Mouse (Mus musculus) MEL (cell line): ENCODE measurements around the gene Neu1. TPM values are rescaled to one million over a fixed set of nuclear protein-coding genes. Genes with fewer than 3 reads are reported as not detected.
A peak's percentile ranks its signal among the peaks of the same experiment; 100 is the strongest.
"Not testable (repeated sequence)": the region's sequence is repeated elsewhere in the genome, so short reads cannot be mapped to it uniquely, and the experiment has no call there.

ENCODE experiments used
- DNase-seq: peaks from one replicate; pipeline ENCODE4 v3.0.0; 2011; ENCODE audit warnings: low read depth, low spot score
- H3K27ac ChIP-seq: 2 replicates; pipeline ENCODE4 v1.5.1; 2012; ENCODE audit warnings: low read depth, mild to moderate bottlenecking, control low read depth, low read length, moderate library complexity; ENCODE audit not compliant: control insufficient read depth
- H3K27me3 ChIP-seq, 2 experiments: fragments of 150-350 bp in 1 of 2; sonication (generic) in 1 of 2; 2 replicates each; pipeline ENCODE4 v1.6.1; 2012; ENCODE audit warnings: low read length in 2 of 2, mild to moderate bottlenecking in 2 of 2, improper control_type of control experiment in 1 of 2, moderate library complexity in 1 of 2; ENCODE audit not compliant: insufficient read depth in 2 of 2, control insufficient read depth in 1 of 2
- H3K36me3 ChIP-seq, 2 experiments: 2 replicates each; pipeline ENCODE4 v1.6.1; 2012 to 2014; ENCODE audit warnings: low read length in 2 of 2, improper control_type of control experiment in 1 of 2, inconsistent platforms in 1 of 2, mild to moderate bottlenecking in 1 of 2; ENCODE audit not compliant: insufficient read depth in 2 of 2, control insufficient read depth in 1 of 2
- H3K4me1 ChIP-seq, 2 experiments: fragments of 150-350 bp in 1 of 2; sonication (generic) in 1 of 2; 2 replicates each; pipeline ENCODE4 v1.6.1; 2012; ENCODE audit warnings: low read length in 2 of 2, improper control_type of control experiment in 1 of 2, mild to moderate bottlenecking in 1 of 2; ENCODE audit not compliant: insufficient read depth in 2 of 2, control insufficient read depth in 1 of 2
- H3K4me3 ChIP-seq, 2 experiments: fragments of 150-350 bp in 1 of 2; sonication (generic) in 1 of 2; 2 replicates each; pipeline ENCODE4 v1.5.1; 2012; ENCODE audit warnings: low read depth in 2 of 2, low read length in 2 of 2, mild to moderate bottlenecking in 2 of 2, moderate library complexity in 2 of 2, control low read depth in 1 of 2, improper control_type of control experiment in 1 of 2; ENCODE audit not compliant: control insufficient read depth in 1 of 2, insufficient read depth in 1 of 2
- H3K79me2 ChIP-seq: 2 replicates; pipeline ENCODE4 v1.6.1; 2012; ENCODE audit warnings: mild to moderate bottlenecking, low read length, moderate library complexity; ENCODE audit not compliant: control insufficient read depth, poor library complexity, insufficient read depth
- H3K9ac ChIP-seq: 2 replicates; pipeline ENCODE4 v1.6.1; 2012; ENCODE audit warnings: low read depth, mild to moderate bottlenecking, control low read depth, low read length, moderate library complexity; ENCODE audit not compliant: control insufficient read depth, poor library complexity, severe bottlenecking
- H3K9me3 ChIP-seq: fragments of 150-350 bp; sonication (generic); replicated peaks from 2 replicates; pipeline ENCODE4 v1.6.1; 2012; ENCODE audit warnings: mild to moderate bottlenecking, low read length, improper control_type of control experiment, moderate library complexity; ENCODE audit not compliant: insufficient read depth
- ELF1 ChIP-seq: IDR thresholded peaks from 2 replicates; pipeline ENCODE4 v1.6.1; 2014; ENCODE audit warnings: low read depth, mild to moderate bottlenecking, inconsistent platforms, low read length, improper control_type of control experiment, moderate library complexity
- ETS1 ChIP-seq: IDR thresholded peaks from 2 replicates; pipeline ENCODE4 v1.6.1; 2012; ENCODE audit warnings: low read depth, mild to moderate bottlenecking, inconsistent platforms, low read length, improper control_type of control experiment, moderate library complexity
- HCFC1 ChIP-seq: IDR thresholded peaks from 2 replicates; pipeline ENCODE4 v1.6.1; 2012; ENCODE audit warnings: low read depth, mild to moderate bottlenecking, inconsistent platforms, low read length, improper control_type of control experiment, moderate library complexity
- MAFK ChIP-seq: IDR thresholded peaks from 2 replicates; pipeline ENCODE4 v1.6.1; 2011; ENCODE audit warnings: low read depth, mild to moderate bottlenecking, low read length, improper control_type of control experiment, borderline replicate concordance
- MAZ ChIP-seq: IDR thresholded peaks from 2 replicates; pipeline ENCODE4 v1.6.1; 2012; ENCODE audit warnings: low read depth, mild to moderate bottlenecking, inconsistent platforms, low read length, improper control_type of control experiment
- MXI1 ChIP-seq: IDR thresholded peaks from 2 replicates; pipeline ENCODE4 v1.6.1; 2011; ENCODE audit warnings: mild to moderate bottlenecking, low read depth, low read length, improper control_type of control experiment
- MYC ChIP-seq: IDR thresholded peaks from 2 replicates; pipeline ENCODE4 v1.6.1; 2011; ENCODE audit warnings: low read depth, mild to moderate bottlenecking, low read length, improper control_type of control experiment, moderate library complexity
- RAD21 ChIP-seq: IDR thresholded peaks from 2 replicates; pipeline ENCODE4 v1.6.1; 2011; ENCODE audit warnings: mild to moderate bottlenecking, low read depth, low read length, improper control_type of control experiment
- SIN3A ChIP-seq: IDR thresholded peaks from 2 replicates; pipeline ENCODE4 v1.6.1; 2012; ENCODE audit warnings: low read length, improper control_type of control experiment, inconsistent platforms
- SMC3 ChIP-seq: IDR thresholded peaks from 2 replicates; pipeline ENCODE4 v1.6.1; 2011; ENCODE audit warnings: low read depth, low read length, improper control_type of control experiment
- TBP ChIP-seq: IDR thresholded peaks from 2 replicates; pipeline ENCODE4 v1.8.0; 2011; ENCODE audit warnings: low read depth, low read length, improper control_type of control experiment
- TCF12 ChIP-seq: IDR thresholded peaks from 2 replicates; pipeline ENCODE4 v1.6.1; 2014; ENCODE audit warnings: low read depth, mild to moderate bottlenecking, inconsistent platforms, low read length, improper control_type of control experiment, moderate library complexity
- USF1 ChIP-seq: IDR thresholded peaks from 2 replicates; pipeline ENCODE4 v1.6.1; 2014; ENCODE audit warnings: low read depth, mild to moderate bottlenecking, inconsistent platforms, low read length, improper control_type of control experiment, moderate library complexity
- ZNF384 ChIP-seq: IDR thresholded peaks from 2 replicates; pipeline ENCODE4 v1.6.1; 2012; ENCODE audit warnings: low read depth, mild to moderate bottlenecking, inconsistent platforms, low read length, improper control_type of control experiment
- polyA plus RNA-seq, 2 experiments: library from polyadenylated mRNA; stranded (reverse) in 1 of 2; unstranded in 1 of 2; fragments of >175 nt in 1 of 2; fragments of >200 nt in 1 of 2; gene quantifications; 2 replicates each; pipeline versions ENCODE4 v1.2.1 to v1.2.4; 2012; ENCODE audit warnings: low replicate concordance in 2 of 2, low read depth in 1 of 2; ENCODE audit not compliant: insufficient read length in 2 of 2, insufficient read depth in 1 of 2, missing spikeins in 1 of 2
- total RNA-seq: library from RNA; depleted of rRNA; stranded (reverse); fragments of 300-350 nt; gene quantifications from 2 replicates; pipeline ENCODE4 v1.2.3, GENCODE M21; 2012

The Neu1 gene
- total and polyA plus RNA-seq, 3 experiments = 6.5 to 7.9 TPM; not detected in 1

- Histone ChIP-seq H3K27ac (peak overlapping the region; percentile 83), H3K36me3 (peaks cover 2 to 15% of the 10 kb centered on the region in 2 experiments; a peak in 3 of 4 replicates), H3K27me3 (no peaks in the 10 kb centered on the region), H3K4me1 (peaks cover 0 to 18% of the 10 kb centered on the region in 2 experiments; a peak in 3 of 4 replicates), H3K9me3 (no peaks in the 10 kb centered on the region), H3K9ac (peak overlapping the region; percentile 86), H3K79me2 (peaks cover 30% of the 10 kb centered on the region), H3K4me3 (peak overlapping the region; percentile 75 to 88)
- no peak for DNase-seq
- peak; percentile 93 for TF ChIP-seq ZNF384
- peak; percentile 80 for TF ChIP-seq SIN3A
- TF ChIP-seq ETS1 = 0 out of 2 replicates have a peak, but pooled peaks have one; percentile 23
- 0 out of 2 replicates have a peak, but pooled peaks have one; percentile 20 for TF ChIP-seq HCFC1
- TF ChIP-seq RAD21 = no peak
- no peak for TF ChIP-seq USF1
- peak; percentile 80 for TF ChIP-seq ELF1
- no peak for TF ChIP-seq TCF12
- peak; percentile 51; the same call in 1 of the 2 replicates for TF ChIP-seq MYC
- 0 out of 2 replicates have a peak, but pooled peaks have one; percentile 18 for TF ChIP-seq MAZ
- TF ChIP-seq MXI1 = peak; percentile 41
- TF ChIP-seq SMC3 = no peak
Measured at GRCm38 (mm10) chr17:34899890-34900243, 31.2 kb upstream of the Neu1 start.

GRCm38 (mm10) chr17:34900826-34901225, 30.2 kb upstream of the Neu1 start:
- 0 out of 2 replicates have a peak, but pooled peaks have one; percentile 19 for TF ChIP-seq MXI1
- peak; percentile 92 for TF ChIP-seq TBP
- peak; percentile 44 for TF ChIP-seq ZNF384
- peak; percentile 41; the same call in 1 of the 2 replicates for TF ChIP-seq MAFK
- peak; percentile 61 for DNase-seq
- H3K27ac ChIP-seq, H3K9ac ChIP-seq, H3K4me3 ChIP-seq, H3K27me3 ChIP-seq, H3K9me3 ChIP-seq: not testable (repeated sequence)
- Histone ChIP-seq H3K79me2 (peaks cover 27% of the 10 kb centered on the region), H3K36me3 (peaks cover 2 to 15% of the 10 kb centered on the region in 2 experiments; a peak in 3 of 4 replicates), H3K4me1 (peaks cover 0 to 15% of the 10 kb centered on the region in 2 experiments; a peak in 3 of 4 replicates)

GRCm38 (mm10) chr17:34901948-34902347, 29.1 kb upstream of the Neu1 start:
- H3K27ac ChIP-seq, H3K4me3 ChIP-seq, H3K27me3 ChIP-seq, H3K4me1 ChIP-seq, H3K36me3 ChIP-seq: not testable (repeated sequence)
- peak; percentile 52 for TF ChIP-seq ZNF384
- TF ChIP-seq, all 39 proteins: peak for 1; not testable (repeated sequence) for 38
- not testable (repeated sequence) for H3K9me3 ChIP-seq, H3K9ac ChIP-seq, DNase-seq
- peaks cover 25% of the 10 kb centered on the region for H3K79me2 ChIP-seq
